Mouse (Mus musculus): ENCODE results near the gene Gm11084.
A peak's percentile ranks its signal among the peaks of the same experiment; 100 is the strongest.
"Not testable (repeated sequence)": the region's sequence is repeated elsewhere in the genome, so short reads cannot be mapped to it uniquely, and the experiment has no call there.

Gm11084 gene

DNA sequence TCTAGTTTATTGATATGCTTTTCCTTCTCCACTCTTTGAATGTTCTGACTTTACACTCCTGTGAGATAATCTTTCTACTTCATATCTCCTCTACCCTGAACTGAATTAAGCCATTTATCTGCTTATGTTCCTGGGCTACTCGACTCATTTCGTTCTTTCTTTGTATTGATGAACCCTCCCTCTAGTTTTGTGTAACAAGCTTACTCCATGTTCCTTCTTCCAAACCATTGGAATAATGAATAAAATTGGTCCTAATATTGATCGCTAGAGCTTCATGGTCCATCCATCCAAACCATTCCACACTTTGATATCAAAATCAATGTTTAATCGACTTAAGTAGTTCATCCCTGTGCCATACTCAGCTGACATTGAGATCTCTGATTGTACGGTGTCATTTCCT is at the start of gene Gm11084:
TSS of gene Gm11084 (minus strand) at position 101 of the 400 bp plus-strand sequence.
- no peak for DNase-seq

DNA sequence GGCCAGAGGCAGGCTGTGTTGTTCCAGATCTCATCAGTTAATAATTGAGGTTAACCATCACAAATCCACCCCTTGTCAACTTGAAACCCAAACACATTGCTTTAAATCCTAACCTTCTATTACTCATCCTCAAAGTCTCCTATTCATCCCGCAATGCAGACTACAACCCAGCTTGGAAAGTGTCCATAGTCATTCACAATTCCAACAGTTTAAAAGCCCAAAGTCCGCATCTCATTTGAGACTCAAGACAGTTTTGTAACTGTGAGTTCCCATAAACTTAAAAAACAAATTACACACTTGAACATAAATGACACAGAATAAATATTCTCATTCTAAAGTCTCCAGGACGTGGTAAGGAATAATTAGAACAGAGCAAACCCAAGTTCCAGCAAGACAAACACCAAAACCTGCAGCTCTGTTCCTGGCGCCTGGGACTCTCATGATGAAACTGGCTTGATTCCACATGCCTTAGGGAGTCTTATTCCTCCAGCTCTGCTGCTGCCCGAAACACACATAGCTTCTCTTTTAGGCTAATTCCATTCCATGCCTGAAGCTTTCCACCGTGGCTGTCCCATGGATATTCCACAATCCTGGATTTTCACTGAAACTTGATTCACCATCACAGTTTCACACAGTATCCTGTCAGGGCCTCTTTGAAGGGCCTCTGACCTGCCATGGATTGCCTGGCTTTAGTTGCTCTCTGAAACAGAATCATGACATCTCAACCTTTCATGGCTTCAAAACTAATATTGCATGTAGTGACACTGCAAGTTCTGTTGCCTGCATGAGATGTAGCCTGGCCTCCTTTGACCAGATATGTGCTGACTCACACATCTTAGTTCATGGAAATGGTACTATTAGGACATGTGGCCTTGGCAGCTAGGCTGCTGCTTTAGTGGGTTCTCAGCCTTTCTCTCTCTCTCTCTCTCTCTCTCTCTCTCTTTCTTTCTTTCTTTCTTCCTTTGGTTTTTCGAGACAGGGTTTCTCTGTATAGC is 44.8 kb upstream of the Gm11084 start:
- no peak for DNase-seq

DNA sequence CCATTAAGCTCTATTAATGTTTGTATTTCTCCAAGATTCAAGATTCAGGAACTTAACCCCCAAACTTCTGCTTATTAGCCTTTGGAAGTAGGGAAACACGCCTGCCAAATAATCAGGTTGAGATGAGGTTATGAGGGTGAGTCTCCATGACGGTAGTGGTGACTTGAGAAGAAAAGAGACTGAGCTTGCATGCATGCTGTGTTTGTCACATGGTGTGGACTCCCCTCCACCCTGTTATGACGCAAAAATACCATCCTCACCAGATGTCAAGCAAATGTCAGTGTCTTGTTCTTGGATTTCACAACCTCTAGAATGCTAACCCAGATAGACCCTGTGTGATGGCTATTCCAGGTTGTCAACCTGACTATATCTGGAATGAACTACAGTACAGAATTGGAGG is 43.3 kb upstream of the Gm11084 start:
- DNase-seq, result no peak

DNA sequence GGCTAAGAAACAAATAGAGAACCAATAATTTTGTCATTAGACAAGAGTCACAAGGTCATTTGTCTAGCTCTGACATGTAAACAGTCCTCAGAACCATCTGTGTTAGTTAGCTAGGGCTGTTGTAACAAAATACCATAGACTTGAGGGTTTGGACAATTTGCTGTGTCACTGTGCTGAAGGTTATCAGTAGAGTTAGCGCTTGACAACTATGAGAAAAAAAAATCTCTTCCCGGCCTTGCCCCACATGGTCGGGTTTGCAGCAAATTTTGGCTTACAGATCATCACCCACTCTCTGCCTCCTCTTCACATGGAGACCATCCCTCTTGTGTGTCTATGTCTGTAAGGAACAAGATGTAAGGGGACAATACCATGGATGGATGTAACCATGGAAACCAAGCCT is 41.5 kb upstream of the Gm11084 start:
- no peak for DNase-seq

DNA sequence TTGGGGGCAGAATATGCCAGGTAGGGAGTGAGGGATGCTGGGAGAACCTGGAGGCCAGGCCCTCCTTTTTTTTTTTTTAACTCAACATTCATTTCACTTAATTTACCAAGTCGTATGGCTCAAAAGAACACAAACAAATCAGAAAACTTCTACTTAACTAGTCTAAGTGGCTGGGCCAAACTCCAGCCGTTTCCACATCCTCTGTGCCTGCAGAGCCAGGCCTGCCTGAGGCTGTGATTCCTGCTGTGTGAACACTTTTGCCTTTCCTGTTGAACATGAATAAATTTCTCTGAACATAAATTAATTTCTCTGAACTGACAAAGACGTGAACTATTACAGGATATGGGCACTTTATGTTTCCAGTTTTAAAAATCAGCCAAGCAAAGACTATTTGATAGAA is 40.6 kb upstream of the Gm11084 start:
- DNase-seq, result peak; percentile 18 to 37

DNA sequence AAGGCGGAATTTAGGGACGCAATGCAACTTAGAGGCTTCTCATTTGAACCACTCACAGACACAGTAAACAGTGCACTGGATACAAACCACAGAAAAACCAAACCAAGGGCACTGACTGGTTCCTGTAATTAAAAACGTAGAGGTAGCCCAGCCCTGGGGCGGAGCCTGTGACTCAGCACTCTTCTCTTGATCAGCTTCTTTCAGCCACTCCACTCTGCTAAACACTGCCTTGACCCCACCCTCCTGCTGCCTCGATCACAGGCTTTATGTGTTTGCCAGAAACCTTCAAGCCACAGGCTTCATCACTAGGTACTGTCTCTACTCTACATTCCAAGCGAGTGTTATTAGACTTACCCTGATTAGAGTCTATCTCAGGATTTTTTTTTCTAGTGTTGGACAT is 37.3 kb upstream of the Gm11084 start:
- no peak for DNase-seq

DNA sequence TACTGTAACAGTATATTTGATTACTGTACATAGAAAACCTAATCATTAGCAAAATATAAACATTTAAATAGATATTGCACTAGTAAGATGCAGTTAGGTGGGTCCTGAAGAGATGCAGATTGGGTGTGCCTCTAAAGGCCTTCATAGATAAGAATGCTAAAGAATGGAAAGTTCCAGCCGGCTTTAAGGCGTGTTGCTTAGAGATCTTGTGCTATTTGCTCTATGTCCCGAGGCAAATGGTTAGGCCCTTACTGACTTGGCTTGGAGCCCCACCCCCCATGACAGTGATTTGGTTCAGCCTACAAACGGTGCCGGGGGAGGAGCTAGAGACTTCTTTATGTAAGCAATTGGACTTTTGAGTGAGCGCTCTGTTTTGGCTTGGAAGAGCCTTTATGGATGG is 34.5 kb upstream of the Gm11084 start:
- no peak for DNase-seq

DNA sequence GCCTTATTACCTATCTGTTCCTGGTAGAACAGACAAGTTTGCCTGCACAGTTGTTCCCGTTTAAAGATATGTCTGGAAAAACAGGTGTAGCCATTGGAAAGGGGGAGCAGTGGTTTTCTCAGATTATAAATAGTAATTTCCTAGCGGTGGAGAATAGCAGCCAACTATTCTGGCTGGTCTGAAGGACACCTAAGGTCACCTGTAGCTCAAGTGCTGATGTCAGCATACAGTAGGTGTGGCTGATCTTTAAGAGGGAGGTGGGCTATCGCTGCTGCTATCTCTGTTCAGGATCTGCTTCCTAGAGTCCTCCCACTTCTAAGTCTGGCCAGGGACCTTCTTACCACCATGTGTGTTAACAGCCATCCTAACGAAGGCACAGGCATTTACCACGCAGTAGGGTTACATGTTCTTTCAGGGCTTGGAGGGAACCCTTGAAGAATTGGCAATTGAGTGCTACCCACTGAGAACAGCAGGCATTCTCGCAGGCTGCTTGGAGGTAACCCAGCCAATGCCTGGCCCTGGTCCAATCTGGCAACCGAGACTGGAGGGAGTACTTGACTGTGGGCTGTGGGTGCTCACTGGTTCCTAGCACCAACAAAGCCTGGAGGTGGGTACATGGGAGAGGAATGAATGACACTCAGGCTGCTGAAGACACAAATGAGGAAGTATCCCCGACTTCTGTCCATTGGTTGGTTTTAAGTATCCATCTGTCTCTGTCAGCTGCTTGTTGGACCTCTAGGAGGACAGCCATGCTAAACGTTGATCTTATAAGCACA is 33.0 kb upstream of the Gm11084 start:
- peak in 1 of 2 experiments; percentile 29 for DNase-seq

DNA sequence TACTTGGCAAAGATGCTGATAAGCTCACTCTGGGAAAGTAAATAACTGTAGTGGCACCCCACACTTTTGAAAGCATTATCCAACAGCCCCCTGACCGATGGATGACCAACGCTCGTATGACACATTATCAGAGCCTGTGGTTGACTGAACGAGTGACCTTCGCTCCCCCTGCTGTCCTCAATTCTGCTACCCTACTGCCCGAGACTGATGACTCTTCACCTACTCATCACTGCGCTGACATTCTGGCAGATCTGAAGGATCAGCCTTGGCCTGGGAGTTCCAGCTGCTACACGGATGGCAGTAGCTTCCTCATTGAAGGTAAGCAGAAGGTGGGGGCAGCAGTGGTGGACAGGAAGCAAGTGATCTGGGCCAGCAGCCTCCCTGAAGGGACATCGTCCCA is 27.5 kb upstream of the Gm11084 start:
- not testable (repeated sequence) for DNase-seq

DNA sequence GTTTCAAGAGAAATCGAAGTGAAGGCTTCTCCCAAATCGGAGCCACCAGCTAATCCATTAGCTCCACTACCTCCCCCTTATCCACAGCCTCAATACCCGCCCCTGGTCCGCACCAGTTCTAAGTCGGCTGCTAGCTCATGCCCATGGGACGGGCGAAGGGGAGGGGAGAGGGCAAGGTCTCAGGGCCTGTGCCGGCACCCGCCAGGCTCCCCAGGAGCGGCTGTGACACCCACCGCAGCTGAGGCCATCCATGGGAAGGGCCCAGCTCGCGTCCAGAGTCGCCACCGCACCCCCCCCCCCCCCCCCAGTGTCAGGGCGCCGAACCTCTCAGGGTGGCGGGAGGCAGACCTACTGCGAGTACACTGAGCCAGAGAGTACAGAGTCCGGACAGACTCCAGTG is 26.1 kb upstream of the Gm11084 start:
- DNase-seq, result peak in 1 of 2 experiments; percentile 23

DNA sequence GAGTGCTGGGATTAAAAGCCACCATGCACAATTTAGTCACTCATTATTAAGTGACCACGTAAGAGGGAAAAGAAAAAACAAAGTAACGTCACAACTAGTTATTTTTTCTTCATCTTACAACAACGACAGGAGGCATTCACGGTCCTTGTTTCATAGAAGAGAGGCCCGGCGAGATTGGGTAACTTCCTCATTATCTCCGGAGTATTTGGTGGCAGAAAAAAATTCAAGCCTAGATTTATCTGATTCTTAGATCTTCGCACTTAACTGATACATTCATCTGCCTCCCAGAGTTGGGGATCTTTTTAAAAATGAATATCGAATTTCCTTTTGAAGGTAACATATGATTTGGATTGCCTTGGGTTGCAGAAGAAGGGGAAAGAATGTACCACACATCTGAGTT is 21.0 kb upstream of the Gm11084 start:
- no peak for DNase-seq

DNA sequence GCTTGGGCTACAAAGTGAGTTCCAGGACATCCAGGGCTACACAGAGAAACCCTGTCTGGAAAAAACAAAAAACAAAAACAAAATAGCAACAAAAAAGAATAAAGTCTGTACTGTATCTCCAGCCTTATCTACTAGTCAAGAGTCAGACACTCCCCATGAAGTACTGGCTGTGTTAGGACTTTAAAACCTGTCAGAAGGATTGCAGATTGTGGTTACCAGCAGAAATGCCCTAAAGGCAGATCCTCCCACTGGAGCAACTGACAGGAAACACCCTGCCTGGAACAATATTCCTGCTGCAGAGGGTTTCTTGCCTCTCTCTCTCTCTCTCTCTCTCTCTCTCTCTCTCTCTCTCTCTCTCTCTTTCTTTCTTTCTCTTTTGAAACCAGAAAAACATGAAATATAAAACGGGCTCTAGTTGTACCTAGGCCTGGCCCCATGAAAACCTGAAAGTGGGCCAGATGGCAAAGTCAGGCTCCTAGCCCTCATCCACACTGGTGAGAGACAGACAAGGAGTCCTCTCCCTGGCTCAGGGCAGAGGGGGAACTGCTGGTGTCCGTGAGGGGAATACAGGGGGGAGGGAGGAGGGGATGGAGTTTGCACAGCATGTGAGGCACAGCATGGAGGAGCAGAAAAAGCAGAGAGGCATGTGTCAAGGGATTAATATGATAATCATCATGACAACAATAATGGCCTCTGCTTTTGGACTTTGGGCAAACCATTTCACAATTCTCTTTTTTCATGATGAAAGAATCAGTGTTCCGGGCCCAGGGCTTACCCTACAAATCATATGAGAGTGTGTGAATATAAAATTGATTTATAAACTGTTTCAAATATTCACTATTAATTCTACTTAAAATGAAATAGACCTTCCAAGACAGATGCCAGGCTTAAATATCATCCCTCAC is 19.3 kb upstream of the Gm11084 start:
- peak in 1 of 2 experiments; percentile 22 for DNase-seq

DNA sequence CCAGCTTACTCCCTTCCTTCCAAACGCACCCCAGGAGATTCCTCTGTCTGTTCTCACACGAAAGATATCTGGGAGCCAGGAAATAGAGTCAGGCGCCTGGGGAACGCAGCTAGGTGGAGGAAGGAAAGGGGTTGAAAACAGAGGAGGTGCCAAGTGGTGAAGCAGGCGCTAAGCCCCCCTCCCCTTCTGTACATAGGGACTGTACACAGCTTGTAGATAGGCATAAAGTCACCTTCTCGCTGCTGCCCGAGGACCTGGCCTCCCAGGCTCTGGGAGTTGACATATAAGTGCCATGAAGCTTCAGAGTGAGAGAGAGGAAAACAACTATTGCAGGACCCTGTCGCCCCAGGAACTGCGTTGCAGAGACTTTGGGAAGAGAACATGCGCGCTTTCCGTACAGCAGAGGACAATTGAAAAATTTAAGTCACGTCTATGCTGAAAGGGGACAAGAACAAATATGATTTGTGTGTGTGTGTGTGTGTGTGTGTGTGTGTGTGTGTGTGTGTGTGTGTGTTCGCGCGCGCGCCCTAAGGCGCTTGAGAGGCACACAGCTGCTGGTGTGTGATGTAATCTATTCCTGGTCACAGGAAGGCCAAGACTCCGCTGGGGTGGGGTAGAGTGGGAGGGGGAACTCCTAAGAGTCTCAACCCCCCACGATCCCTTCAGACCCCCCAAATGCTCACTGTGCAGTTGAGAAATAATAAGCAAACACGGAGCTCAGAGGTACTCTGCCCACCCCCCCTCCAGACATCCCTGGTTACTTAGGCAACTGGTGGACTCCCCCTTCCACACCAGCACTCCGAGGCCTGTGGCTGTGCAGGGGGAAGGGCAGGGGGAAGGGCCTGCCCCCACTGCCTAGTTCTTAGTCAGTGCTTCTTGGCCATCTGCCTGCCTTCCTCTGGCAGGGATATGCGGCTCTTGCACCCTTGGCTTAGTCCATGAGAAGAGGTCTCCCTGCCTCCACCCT is 17.5 kb upstream of the Gm11084 start:
- peak; percentile 76 to 85 for DNase-seq

DNA sequence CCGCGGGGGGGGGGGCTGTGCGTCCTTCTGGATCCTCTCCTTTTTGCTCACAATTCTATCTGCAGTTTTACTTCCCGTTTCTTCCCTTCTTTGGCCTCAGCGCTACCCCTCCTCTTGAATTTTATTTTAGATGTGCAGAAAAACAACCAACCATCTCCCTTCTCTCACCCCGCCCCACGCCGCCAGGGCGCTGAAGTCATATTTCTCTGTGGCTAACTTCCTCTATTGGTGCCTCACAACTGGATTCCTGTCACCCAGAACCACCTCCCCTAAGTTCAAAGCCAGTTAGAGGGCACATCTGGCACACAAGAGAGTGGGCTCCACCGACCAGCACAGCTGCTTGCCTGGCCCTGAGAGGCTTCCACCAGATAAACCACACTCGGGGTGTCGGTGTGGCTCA is 16.5 kb upstream of the Gm11084 start:
- peak; percentile 31 to 50 for DNase-seq

DNA sequence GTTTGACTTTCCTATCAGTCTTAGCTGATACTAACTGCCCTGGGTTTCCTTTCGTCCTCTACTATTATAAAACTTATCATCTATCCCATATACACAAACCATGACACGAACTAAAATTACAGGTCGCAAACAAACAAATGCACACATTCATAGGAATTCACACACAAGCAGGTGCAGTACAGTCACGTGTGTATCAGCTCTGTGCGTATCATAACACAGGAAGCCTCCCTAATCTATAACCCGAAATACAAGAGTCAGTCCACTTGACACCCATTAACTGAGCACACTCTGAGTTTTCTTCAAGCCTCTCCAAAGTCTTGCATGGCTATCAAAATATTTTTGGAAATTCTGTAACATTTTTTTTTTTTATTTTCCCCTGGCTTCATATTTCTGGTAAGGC is 15.9 kb upstream of the Gm11084 start:
- DNase-seq, result no peak

DNA sequence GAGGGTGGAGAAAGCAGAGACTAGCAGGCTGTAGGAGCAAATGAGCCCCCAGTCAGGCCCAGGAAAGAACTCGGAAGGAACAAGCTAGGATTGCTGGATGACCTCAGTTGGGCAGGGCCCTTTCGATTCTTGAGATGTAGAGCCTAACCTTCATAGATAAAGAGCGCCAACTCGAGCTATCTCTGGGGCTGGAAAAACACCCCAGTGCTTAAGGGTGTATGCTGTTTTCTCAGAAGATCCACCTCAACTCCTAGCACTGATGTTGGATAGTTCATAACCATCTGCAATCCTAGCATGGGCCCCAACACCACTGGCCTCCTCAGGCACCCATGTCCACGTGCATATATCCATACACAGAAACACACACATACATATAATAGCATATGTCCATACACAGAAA is 15.5 kb upstream of the Gm11084 start:
- DNase-seq, result no peak

DNA sequence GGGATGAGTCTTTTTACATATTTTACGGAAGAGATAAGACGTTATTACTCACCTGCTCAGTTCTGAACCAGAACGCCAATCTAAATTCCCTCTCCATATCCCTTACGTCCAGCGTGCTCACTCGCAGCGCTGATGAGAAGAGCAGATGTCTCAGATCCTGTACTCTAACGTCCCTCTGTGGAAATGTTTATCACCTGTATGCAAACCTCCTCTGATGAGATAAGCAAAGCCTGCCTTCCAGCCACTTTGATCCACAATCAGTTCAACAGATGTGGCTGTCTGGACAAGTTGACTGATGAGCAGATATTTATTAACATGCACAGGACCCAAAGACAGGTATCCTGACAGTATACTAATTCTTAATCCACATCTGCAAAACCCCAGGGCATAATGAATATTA is 13.7 kb upstream of the Gm11084 start:
- DNase-seq, result no peak

DNA sequence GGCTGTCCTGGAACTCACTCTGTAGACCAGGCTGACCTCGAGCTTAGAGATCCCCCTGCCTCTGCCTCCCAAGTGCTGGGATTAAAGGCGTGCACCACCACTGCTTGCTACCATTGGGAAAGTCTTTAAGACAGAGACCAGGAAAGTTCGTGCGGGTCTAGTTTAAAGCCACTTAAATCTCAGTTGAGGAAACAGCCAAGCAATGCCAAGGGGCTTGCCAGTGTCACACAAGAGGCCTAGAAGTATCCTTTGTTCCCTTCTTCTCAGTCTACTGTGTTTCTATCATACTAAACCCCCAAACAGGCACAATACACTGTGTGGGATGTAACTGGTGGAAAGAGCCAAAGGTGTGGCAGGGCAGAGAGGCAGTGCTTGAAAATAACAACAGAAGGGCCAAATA is 11.1 kb upstream of the Gm11084 start:
- DNase-seq, result no peak

DNA sequence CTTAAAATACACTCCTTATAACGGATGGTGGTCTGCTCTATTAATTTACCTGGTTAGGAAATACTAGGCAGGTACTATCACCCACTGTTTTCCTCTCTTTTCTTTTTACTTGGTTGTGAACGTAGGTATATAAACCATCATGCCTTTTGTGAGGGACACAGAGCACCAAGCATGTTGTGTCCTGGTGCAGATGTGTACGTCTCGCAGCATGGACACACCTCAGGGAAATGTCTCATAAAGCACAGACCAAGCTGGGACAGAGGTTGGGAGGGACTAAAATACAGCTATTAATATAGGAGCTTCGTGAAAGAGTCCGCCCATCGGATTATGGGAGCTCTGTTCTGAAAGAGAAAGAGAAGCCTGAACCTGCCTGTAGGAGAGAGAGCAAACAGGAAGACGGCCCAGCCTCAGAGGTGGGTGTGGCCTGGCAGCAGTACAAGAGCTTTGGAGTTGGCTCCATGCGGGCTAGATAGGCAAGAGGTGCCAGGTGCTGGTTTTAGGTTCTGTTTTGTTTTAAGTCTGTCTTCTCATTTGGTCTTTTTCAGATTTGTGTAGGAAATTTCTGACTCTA is 10.4 kb upstream of the Gm11084 start:
- DNase-seq, result peak; percentile 45 to 57

DNA sequence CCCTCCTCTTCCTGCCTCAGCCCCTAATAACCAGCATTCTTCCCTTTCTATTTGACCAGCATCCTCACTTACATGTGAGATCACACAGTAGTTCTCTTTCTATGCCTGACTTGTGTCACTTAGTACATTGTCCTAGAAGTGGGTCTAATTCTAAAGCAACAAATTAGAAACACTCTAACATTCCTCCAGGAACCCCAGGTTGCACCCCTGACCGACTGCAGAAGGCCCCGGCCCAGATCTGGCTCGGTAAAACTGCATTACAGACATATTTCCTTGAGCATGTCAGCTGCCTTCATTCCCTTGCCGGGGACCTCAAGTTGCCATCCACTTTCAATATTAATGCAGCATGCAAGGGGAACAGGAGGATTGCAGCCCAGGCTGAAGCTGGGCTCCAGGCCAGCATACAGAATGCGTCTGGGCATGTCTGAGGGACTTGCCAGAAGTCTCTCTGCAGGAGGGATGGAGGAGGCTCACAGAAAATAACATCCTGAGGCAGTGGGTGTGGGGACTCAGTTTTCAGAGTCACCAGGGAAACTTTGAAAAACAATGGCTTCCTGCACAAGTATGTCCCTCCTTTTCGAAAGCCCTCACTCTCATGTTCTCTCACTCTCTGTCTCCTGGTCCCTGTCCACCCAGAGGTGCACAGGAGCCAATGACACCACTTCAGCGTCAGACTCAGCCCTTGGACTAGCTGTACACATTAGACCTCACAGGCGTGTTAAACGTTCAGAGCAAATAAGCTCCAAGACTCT is 9.0 kb upstream of the Gm11084 start:
- DNase-seq, result peak; percentile 60 to 72

All from kidney, postnatal 4 days (tissue).